Mouse (Mus musculus) myocyte (in vitro differentiated cells): ENCODE measurements around the gene Olfr460.

Source experiments
- CEBPB ChIP-seq: IDR thresholded peaks from 2 replicates; pipeline ENCODE4 v1.6.1; 2011; ENCODE audit warnings: mild to moderate bottlenecking, moderate library complexity; ENCODE audit not compliant: poor library complexity, insufficient read depth, severe bottlenecking
- E2F4 ChIP-seq: IDR thresholded peaks from one replicate; pipeline ENCODE4 v1.6.1; 2011; ENCODE audit warnings: mild to moderate bottlenecking, control low read depth, moderate library complexity; ENCODE audit not compliant: insufficient read depth
- MAX ChIP-seq: IDR thresholded peaks from one replicate; pipeline ENCODE4 v1.6.1; 2011; ENCODE audit warnings: low read depth, mild to moderate bottlenecking, control low read depth
- MYOD1 ChIP-seq, 3 experiments: IDR thresholded peaks; one replicate each; pipeline ENCODE4 v1.6.1; 2011; ENCODE audit warnings: control low read depth in 2 of 3, low read depth in 2 of 3, mild to moderate bottlenecking in 2 of 3, moderate library complexity in 1 of 3; ENCODE audit not compliant: insufficient read length in 2 of 3, control insufficient read depth in 1 of 3
- MYOG ChIP-seq, 3 experiments: IDR thresholded peaks; one replicate each; pipeline ENCODE4 v1.6.1; 2011; ENCODE audit warnings: control low read depth in 2 of 3, low read depth in 2 of 3, mild to moderate bottlenecking in 2 of 3; ENCODE audit not compliant: insufficient read length in 2 of 3, control insufficient read depth in 1 of 3, insufficient read depth in 1 of 3
- POLR2A ChIP-seq: IDR thresholded peaks from one replicate; pipeline ENCODE4 v1.6.1; 2011; ENCODE audit warnings: low read depth, mild to moderate bottlenecking, control low read depth, moderate library complexity; ENCODE audit not compliant: insufficient read length
- POLR2AphosphoS2 ChIP-seq: IDR thresholded peaks from one replicate; pipeline ENCODE4 v1.6.1; 2011; ENCODE audit warnings: low read depth, control low read depth; ENCODE audit not compliant: insufficient read length
- REST ChIP-seq: IDR thresholded peaks from one replicate; pipeline ENCODE4 v1.6.1; 2011; ENCODE audit warnings: mild to moderate bottlenecking, control low read depth, moderate library complexity; ENCODE audit not compliant: insufficient read depth, insufficient read length
- SRF ChIP-seq: IDR thresholded peaks from one replicate; pipeline ENCODE4 v1.6.1; 2011; ENCODE audit warnings: low read depth; ENCODE audit not compliant: control insufficient read depth, insufficient read length
- TCF12 ChIP-seq: IDR thresholded peaks from one replicate; pipeline ENCODE4 v1.6.1; 2011; ENCODE audit warnings: mild to moderate bottlenecking, control low read depth; ENCODE audit not compliant: poor library complexity, insufficient read depth, severe bottlenecking
- TCF3 ChIP-seq: IDR thresholded peaks from one replicate; pipeline ENCODE4 v1.6.1; 2011; ENCODE audit warnings: low read depth, control low read depth; ENCODE audit not compliant: insufficient read length
- USF1 ChIP-seq: IDR thresholded peaks from one replicate; pipeline ENCODE4 v1.6.1; 2011; ENCODE audit warnings: low read depth, mild to moderate bottlenecking, control low read depth, moderate library complexity

GRCm38 (mm10) chr6:40588346-40588745 is 19.1 kb downstream of the Olfr460 start:
- TF ChIP-seq POLR2A (no peak), POLR2AphosphoS2 (no peak), USF1 (no peak), MYOG (IDR thresholded peaks at IDR 0.05; ENCODE audit: control insufficient read depth in 1 of 3, insufficient read depth in 1 of 3, insufficient read length in 2 of 3, low read depth in 2 of 3) (no peak), REST (no peak), TCF12 (no peak), TCF3 (no peak), SRF (no peak), MAX (no peak), E2F4 (no peak), CEBPB (no peak), MYOD1 (IDR thresholded peaks at IDR 0.05; ENCODE audit: control insufficient read depth in 1 of 3, insufficient read length in 2 of 3, low read depth in 2 of 3) (no peak)
